Mouse (Mus musculus): ENCODE data around the gene Nkg7. TPM values are rescaled to one million over a fixed set of nuclear protein-coding genes. Genes with fewer than 3 reads are reported as not detected.
"Not testable (repeated sequence)": the region's sequence is repeated elsewhere in the genome, so short reads cannot be mapped to it uniquely, and the experiment has no call there.

The Nkg7 gene
- polyA plus RNA-seq (2014; fragmentation: Nextera tagmentation; extraction: Ambion mirVana): not detected in 2 replicates

DNA sequence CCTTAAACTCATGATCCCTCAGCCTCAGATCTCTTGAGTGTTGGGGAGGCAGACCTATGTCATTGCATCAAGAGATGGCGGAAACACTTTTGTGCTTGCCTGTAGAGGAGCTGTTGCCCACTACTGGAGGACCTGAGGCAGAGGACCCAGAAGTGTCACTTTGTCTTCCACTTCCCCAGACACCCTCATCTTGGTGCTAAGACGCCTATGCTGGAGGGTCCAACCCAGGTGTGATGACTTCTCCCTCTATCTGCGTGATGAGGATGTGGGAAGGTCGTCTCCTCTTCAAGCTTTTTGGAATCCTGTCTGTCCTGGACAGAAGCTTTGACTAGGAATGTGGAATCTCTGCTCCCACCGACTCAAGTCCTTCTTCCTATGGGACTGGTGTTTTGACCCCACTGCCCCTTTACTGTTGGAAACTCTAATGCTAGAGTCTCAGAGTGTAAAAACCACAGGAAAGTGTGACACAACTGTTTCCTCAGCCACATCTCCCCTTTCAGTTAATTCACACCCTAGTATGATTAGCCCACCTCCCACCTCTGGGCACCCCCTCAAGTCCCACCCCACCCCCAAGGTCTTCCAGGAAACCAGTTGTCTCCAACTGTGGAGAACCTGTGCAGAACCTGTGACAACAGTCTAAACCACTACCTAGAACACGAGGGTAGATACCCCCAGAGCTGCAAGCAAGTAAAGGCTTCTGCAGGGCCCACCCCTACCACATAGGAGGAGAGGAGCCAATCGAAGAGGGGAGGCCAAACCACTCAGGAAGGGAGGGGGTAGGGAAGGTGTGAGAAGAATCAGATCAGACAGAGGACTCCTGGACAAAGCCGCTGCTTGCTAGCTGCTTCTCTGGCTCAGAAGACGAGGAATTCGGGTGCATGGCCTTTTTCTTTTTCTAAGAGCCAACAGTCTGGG lies at the start of gene Nkg7:
Nkg7 (plus strand) TSS at position 733 of the 915 bp plus-strand sequence.
- DNase-seq (ENCODE audit: low spot score): no peak
- ATAC-seq (ENCODE audit: low FRiP score): no peak
- Histone ChIP-seq H3K4me1 (replicated peaks; ENCODE audit: control insufficient read depth, insufficient read depth, low read length) (no peaks in the 10 kb centered on the region), H3K27ac (no peak within 1 kb of the TSS), H3K9ac (no peak within 1 kb of the TSS), H3K9me3 (ENCODE audit: control insufficient read depth, low read length) (no peaks in the 10 kb centered on the region), H3K36me3 (replicated peaks; ENCODE audit: control insufficient read depth, insufficient read depth) (no peaks in the 10 kb centered on the region), H3K4me2 (replicated peaks) (no peak within 1 kb of the TSS), H3K4me3 (replicated peaks; ENCODE audit: low read length) (no peak within 1 kb of the TSS), H3K27me3 (ENCODE audit: control insufficient read depth, insufficient read depth, low read length) (no peaks in the 10 kb centered on the region)
- 82% methylated on average over 10 of the region's 10 CpGs for WGBS

DNA sequence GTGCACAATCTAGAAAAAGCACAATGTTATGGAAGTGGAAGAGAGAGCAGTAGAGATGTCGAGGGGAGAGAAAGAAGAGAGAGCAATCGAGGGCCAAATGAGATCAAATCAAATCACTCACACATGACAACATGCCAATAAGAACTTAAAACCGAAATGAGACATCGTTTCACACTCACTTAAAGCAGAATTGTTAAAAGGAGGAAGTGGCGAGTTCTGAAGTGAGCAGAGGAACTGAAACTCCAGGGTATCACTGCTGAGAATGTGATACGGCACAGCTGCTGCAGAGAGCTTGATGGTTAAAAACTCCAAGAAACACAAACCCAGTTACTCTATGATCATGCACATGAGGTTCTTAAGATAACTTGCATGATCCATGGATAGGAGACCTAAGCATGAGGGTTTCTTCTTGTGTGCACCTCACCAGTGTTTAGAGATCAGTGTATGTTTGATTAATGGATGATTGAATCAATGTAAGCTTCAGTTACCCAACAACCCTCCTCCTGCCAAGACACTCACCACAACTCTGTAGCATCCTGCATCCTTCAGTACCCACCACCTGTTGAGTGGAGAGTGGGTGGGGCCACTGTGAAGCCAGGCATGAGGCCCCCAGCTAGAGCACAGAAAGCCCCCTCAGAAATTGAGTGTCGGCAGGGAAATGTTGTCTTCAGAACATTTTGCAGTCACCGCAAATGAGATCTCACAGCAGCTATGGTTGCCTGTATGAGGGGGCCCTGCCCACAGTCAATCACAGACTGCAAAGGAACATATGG lies 44.3 kb upstream of the Nkg7 start:
- H3K9ac ChIP-seq: no peak overlapping the region
- no peak for ATAC-seq (ENCODE audit: low FRiP score)
- no peak overlapping the region for H3K4me2 ChIP-seq (replicated peaks)
- H3K9me3 ChIP-seq (ENCODE audit: control insufficient read depth, low read length): no peaks in the 10 kb centered on the region
- DNase-seq (ENCODE audit: low spot score): no peak
- H3K4me3 ChIP-seq (replicated peaks; ENCODE audit: low read length): no peak overlapping the region
- 84% methylated on average over 8 of the region's 8 CpGs for WGBS
- no peak overlapping the region for H3K27ac ChIP-seq
- H3K27me3 ChIP-seq (ENCODE audit: control insufficient read depth, insufficient read depth, low read length): no peaks in the 10 kb centered on the region
- H3K4me1 ChIP-seq (replicated peaks; ENCODE audit: control insufficient read depth, insufficient read depth, low read length): no peaks in the 10 kb centered on the region
- H3K36me3 ChIP-seq (replicated peaks; ENCODE audit: control insufficient read depth, insufficient read depth): no peaks in the 10 kb centered on the region

DNA sequence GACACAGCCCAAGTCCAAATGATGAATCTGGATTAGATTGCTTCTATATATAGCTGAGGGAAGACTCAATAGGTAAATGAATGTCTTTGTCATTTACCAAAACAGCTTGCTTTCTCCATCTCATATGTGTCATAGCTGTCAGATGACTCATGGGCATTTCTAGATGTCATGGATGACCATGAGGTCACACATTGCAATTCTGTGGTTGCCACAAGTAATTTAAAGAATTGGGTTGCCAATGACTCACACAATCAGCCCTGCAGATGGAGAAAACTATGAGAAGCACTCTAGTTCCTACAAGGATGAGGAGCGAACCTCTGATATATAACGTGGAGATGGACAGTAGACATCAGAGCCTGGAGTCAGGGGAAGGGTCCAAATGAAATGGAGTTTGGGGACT lies 37.4 kb upstream of the Nkg7 start:
- no peaks in the 10 kb centered on the region for H3K9me3 ChIP-seq (ENCODE audit: control insufficient read depth, low read length)
- H3K27me3 ChIP-seq (ENCODE audit: control insufficient read depth, insufficient read depth, low read length): no peaks in the 10 kb centered on the region
- no peak overlapping the region for H3K4me3 ChIP-seq (replicated peaks; ENCODE audit: low read length)
- no peak for ATAC-seq (ENCODE audit: low FRiP score)
- H3K4me1 ChIP-seq (replicated peaks; ENCODE audit: control insufficient read depth, insufficient read depth, low read length): no peaks in the 10 kb centered on the region
- no peaks in the 10 kb centered on the region for H3K36me3 ChIP-seq (replicated peaks; ENCODE audit: control insufficient read depth, insufficient read depth)
- no peak overlapping the region for H3K9ac ChIP-seq
- no peak for DNase-seq (ENCODE audit: low spot score)
- no peak overlapping the region for H3K4me2 ChIP-seq (replicated peaks)
- H3K27ac ChIP-seq: no peak overlapping the region
- WGBS: 89% methylated on average over 2 of the region's 2 CpGs

DNA sequence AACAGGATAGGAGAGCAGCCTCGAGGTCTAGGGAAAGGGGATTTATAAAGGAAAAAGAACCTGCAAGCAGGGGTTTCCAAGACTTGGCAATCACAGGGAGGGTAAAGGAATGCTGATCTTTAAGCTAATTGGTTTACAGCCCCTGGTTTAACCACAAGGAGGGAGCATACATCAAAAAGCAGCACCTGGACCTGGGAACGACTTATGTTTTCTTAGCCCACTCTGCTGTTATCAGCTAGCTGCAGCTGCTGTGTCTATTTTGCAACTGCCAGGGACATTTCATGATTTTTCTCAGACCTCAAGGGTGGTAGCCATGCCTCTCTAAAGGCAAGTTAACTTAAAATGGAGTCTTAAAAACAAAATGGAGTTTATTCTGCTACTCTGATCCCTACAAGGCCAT lies 34.2 kb upstream of the Nkg7 start:
- WGBS: 76% methylated on average over 2 of the region's 2 CpGs

DNA sequence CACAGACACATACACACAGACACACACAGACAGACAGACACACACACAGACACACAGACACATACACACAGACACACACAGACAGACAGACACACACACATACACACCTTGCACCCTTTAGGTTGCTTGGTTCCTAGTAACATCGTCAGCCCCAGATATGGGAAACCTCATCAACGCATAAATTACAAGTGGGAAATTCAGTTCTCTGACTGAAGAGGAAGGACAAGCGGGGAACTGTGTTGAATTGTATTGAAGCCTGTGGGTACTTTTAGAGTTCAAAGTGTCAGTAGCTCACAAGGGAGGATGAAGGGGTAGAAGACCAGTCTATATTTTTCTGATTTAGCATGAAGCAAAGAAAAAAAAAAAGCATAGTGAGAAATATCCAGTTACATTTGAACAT lies 29.3 kb upstream of the Nkg7 start:
- no peaks in the 10 kb centered on the region for H3K9me3 ChIP-seq (ENCODE audit: control insufficient read depth, low read length)
- no peak overlapping the region for H3K27ac ChIP-seq
- 84% methylated on average over 3 of the region's 3 CpGs for WGBS
- no peak overlapping the region for H3K4me2 ChIP-seq (replicated peaks)
- DNase-seq (ENCODE audit: low spot score) (no peak), ATAC-seq (ENCODE audit: low FRiP score) (no peak)
- H3K9ac ChIP-seq: no peak overlapping the region
- no peaks in the 10 kb centered on the region for H3K4me1 ChIP-seq (replicated peaks; ENCODE audit: control insufficient read depth, insufficient read depth, low read length)
- no peak overlapping the region for H3K4me3 ChIP-seq (replicated peaks; ENCODE audit: low read length)
- no peaks in the 10 kb centered on the region for H3K36me3 ChIP-seq (replicated peaks; ENCODE audit: control insufficient read depth, insufficient read depth)
- H3K27me3 ChIP-seq (ENCODE audit: control insufficient read depth, insufficient read depth, low read length): no peaks in the 10 kb centered on the region

More for the DNA sequence above, 34.2 kb upstream of the Nkg7 start:
- Histone ChIP-seq H3K9ac (no peak overlapping the region), H3K4me2 (replicated peaks) (no peak overlapping the region), H3K27me3 (ENCODE audit: control insufficient read depth, insufficient read depth, low read length) (no peaks in the 10 kb centered on the region), H3K27ac (no peak overlapping the region), H3K36me3 (replicated peaks; ENCODE audit: control insufficient read depth, insufficient read depth) (no peaks in the 10 kb centered on the region), H3K9me3 (ENCODE audit: control insufficient read depth, low read length) (no peaks in the 10 kb centered on the region), H3K4me3 (replicated peaks; ENCODE audit: low read length) (no peak overlapping the region), H3K4me1 (replicated peaks; ENCODE audit: control insufficient read depth, insufficient read depth, low read length) (no peaks in the 10 kb centered on the region)
- no peak for ATAC-seq (ENCODE audit: low FRiP score)
- no peak for DNase-seq (ENCODE audit: low spot score)

DNA sequence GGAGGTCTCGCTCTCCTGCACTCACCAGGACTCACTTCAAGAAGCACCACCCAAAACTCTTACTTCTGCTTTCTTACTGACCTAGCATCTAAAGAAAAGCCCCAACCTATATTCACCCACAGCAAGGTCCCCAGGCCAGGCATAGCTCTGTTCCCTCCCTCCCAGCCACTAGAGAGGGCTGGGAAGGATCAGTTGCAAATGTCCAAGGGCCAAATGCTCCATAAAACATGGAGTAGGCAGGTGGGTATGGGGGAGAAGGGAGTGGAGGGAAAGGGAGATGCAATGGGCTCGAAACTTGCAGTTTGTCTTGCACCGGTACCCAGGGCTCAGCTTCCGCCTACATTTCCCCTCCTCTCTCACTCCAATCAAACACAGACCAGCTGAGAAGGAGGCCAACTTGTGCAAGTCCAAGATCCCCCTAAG lies 28.7 kb upstream of the Nkg7 start, which contains the start of gene Siglecg:
Siglecg (plus strand) TSS at position 74 of the 423 bp plus-strand sequence.
- Histone ChIP-seq H3K36me3 (replicated peaks; ENCODE audit: control insufficient read depth, insufficient read depth) (no peaks in the 10 kb centered on the region), H3K4me1 (replicated peaks; ENCODE audit: control insufficient read depth, insufficient read depth, low read length) (no peaks in the 10 kb centered on the region), H3K9me3 (ENCODE audit: control insufficient read depth, low read length) (no peaks in the 10 kb centered on the region), H3K4me3 (replicated peaks; ENCODE audit: low read length) (no peak within 1 kb of the TSS), H3K27me3 (ENCODE audit: control insufficient read depth, insufficient read depth, low read length) (no peaks in the 10 kb centered on the region), H3K4me2 (replicated peaks) (no peak within 1 kb of the TSS), H3K27ac (no peak within 1 kb of the TSS), H3K9ac (no peak within 1 kb of the TSS)
- 80% methylated on average over 4 of the region's 4 CpGs for WGBS
- no peak for DNase-seq (ENCODE audit: low spot score)
- ATAC-seq (ENCODE audit: low FRiP score): no peak

DNA sequence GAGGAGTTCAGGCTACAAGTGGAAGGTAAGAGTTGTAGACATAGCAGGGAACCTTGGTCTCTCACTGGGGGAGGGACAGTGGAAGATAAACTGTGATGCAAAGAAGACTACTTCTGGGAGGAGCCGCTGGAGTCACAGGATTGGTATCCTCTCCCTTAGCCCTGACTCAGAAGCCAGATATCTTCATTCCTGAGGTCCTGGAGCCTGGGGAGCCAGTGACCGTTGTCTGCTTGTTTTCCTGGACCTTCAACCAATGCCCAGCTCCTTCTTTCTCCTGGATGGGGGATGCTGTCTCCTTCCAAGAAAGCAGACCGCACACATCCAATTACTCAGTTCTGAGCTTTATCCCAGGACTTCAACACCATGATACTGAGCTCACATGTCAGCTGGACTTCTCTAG lies 27.8 kb upstream of the Nkg7 start:
- Histone ChIP-seq H3K4me3 (replicated peaks; ENCODE audit: low read length) (no peak overlapping the region), H3K27me3 (ENCODE audit: control insufficient read depth, insufficient read depth, low read length) (no peaks in the 10 kb centered on the region), H3K36me3 (replicated peaks; ENCODE audit: control insufficient read depth, insufficient read depth) (no peaks in the 10 kb centered on the region), H3K9me3 (ENCODE audit: control insufficient read depth, low read length) (no peaks in the 10 kb centered on the region), H3K27ac (no peak overlapping the region), H3K4me1 (replicated peaks; ENCODE audit: control insufficient read depth, insufficient read depth, low read length) (no peaks in the 10 kb centered on the region), H3K4me2 (replicated peaks) (no peak overlapping the region), H3K9ac (no peak overlapping the region)
- DNase-seq (ENCODE audit: low spot score) (no peak), ATAC-seq (ENCODE audit: low FRiP score) (no peak)
- 77% methylated on average over 3 of the region's 3 CpGs for WGBS

DNA sequence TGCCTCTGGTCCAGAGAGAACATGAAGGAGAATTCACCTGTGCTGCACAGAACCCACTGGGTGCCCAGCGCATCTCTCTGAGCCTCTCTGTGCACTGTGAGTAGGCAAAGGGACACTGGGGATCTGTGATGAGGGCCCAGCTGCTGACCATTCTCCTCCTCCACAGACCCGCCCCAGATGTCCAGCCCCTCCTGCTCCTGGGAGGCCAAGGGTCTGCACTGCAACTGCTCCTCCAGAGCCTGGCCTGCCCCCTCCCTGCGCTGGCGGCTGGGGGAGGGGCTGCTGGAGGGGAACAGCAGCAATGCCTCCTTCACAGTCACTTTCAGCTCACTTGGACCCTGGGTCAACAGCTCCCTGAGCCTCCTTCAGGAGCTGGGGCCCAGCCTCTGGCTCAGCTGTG lies 25.1 kb upstream of the Nkg7 start:
- H3K36me3 ChIP-seq (replicated peaks; ENCODE audit: control insufficient read depth, insufficient read depth); ATAC-seq (ENCODE audit: low FRiP score); H3K9me3 ChIP-seq (ENCODE audit: control insufficient read depth, low read length); H3K9ac ChIP-seq; DNase-seq (ENCODE audit: low spot score); H3K27me3 ChIP-seq (ENCODE audit: control insufficient read depth, insufficient read depth, low read length); H3K4me3 ChIP-seq (replicated peaks; ENCODE audit: low read length); H3K4me1 ChIP-seq (replicated peaks; ENCODE audit: control insufficient read depth, insufficient read depth, low read length); H3K27ac ChIP-seq; H3K4me2 ChIP-seq (replicated peaks): not testable (repeated sequence)
- 43% methylated on average over 4 of the region's 4 CpGs for WGBS

DNA sequence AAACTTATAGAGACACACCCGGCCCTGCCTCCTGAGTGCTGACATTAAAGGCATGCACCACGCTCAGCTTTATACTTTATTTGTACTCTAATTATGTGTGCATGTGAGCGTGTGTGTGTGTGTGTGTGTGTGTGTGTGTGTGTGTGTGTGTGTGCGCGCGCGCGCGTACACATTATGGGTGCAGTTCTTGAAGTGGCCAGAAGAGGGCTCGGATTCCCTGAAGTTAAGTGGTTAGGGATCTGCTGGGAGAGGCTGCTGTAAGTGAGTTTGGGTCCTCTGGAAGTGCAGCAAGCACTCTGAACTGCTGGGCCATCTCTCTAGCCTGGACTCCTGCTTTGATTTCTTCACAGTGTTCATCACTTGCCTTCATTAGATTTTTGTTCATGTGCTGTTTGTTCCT lies 19.6 kb upstream of the Nkg7 start:
- no peaks in the 10 kb centered on the region for H3K9me3 ChIP-seq (ENCODE audit: control insufficient read depth, low read length)
- ATAC-seq (ENCODE audit: low FRiP score) (no peak), DNase-seq (ENCODE audit: low spot score) (no peak)
- H3K4me1 ChIP-seq (replicated peaks; ENCODE audit: control insufficient read depth, insufficient read depth, low read length): no peaks in the 10 kb centered on the region
- no peaks in the 10 kb centered on the region for H3K36me3 ChIP-seq (replicated peaks; ENCODE audit: control insufficient read depth, insufficient read depth)
- no peaks in the 10 kb centered on the region for H3K27me3 ChIP-seq (ENCODE audit: control insufficient read depth, insufficient read depth, low read length)
- no peak overlapping the region for H3K4me2 ChIP-seq (replicated peaks)
- H3K27ac ChIP-seq: no peak overlapping the region
- WGBS: 87% methylated on average over 10 of the region's 10 CpGs
- H3K9ac ChIP-seq: no peak overlapping the region
- no peak overlapping the region for H3K4me3 ChIP-seq (replicated peaks; ENCODE audit: low read length)

Data from hindbrain, embryonic 14.5 days (tissue).